Mouse (Mus musculus) spleen, adult 10 weeks (tissue): ENCODE data around the gene Gpr19. TPM values are rescaled to one million over a fixed set of nuclear protein-coding genes. Genes with fewer than 3 reads are reported as not detected.

Source experiments
- polyA plus RNA-seq: library from polyadenylated mRNA; stranded (reverse); fragments of 350-450 nt; fragmentation: Illumina TruSeq; extraction: RNeasy Lipid Tissue Mini Kit (QIAGEN cat#74804); gene quantifications from one replicate; pipeline ENCODE4 v1.2.3, GENCODE M21; 2015; ENCODE audit warnings: low replicate concordance; ENCODE audit not compliant: insufficient read depth

The Gpr19 gene
- 4.7 TPM for polyA plus RNA-seq

GRCm38 (mm10) chr6:134898095-134898965 lies at the start of gene Gpr19:
Gene Gpr19, minus strand, starts transcription at chr6:134898578.

DNA sequence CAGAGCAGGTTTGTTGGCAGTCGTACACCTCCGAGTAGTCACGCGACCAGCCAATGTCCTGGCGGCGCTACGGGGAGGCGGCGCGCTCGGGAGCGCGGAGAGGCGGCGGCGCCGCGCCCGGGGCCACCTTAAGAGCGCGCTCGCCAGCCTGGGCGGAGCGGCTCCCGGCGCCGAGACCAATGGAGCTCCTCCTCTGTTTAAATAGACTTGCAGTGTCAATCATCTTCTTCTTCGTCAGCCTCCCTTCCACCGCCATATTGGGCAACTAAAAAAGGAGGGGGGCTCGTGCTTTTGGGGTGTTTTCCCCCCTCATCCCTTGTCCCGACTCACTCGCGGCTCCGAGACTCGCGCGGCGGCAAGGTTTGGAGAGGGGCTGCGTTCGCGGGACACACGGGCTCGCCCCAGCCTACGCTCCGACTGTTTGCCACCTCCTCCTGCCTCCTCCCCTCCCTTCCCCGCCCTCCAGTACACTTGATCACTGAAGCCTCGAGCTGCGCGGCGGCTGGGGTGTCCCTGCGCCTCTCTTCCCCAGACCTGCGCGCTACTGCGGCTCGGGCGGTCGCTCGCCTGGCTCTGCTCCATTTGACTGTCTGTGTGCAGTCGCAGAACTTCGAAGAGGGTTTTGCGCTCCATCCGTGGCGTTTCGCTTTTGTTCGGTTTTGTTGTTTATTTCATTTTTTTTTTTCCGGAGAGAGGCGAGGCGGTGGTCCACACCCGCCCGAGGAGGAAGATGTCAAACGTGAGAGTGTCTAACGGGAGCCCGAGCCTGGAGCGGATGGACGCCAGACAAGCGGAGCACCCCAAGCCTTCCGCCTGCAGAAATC lies 22.0 kb upstream of the Gpr19 start, which contains the start of gene Cdkn1b:
Gene Cdkn1b, plus strand, starts transcription at position 212 of the 824 bp plus-strand sequence.

GRCm38 (mm10) chr6:134829786-134830700 lies 68.3 kb downstream of the Gpr19 start, which contains the start of gene Crebl2:
Gene Crebl2, plus strand, starts transcription at chr6:134830154.

Other genes starting within 250 kb of the Gpr19 start
- gene Dusp16, start 106.0 kb downstream of the Gpr19 start, polyA plus RNA-seq = 28.7 TPM
- 48.6 TPM for gene Crebl2, start 68.4 kb downstream of the Gpr19 start, polyA plus RNA-seq
- gene Cdkn1b, start 21.8 kb upstream of the Gpr19 start, polyA plus RNA-seq = 117 TPM
- 2.3 TPM for gene Apold1, start 83.1 kb upstream of the Gpr19 start, polyA plus RNA-seq
- 96.1 TPM for gene Ddx47, start 113.0 kb upstream of the Gpr19 start, polyA plus RNA-seq
- gene Gprc5a, start 167.1 kb upstream of the Gpr19 start, polyA plus RNA-seq = 0.36 TPM
- gene Gprc5d, start 219.7 kb upstream of the Gpr19 start, polyA plus RNA-seq = not detected